Mouse (Mus musculus) CH12.LX (cell line): ENCODE measurements around the gene Pdk2.
A peak's percentile ranks its signal among the peaks of the same experiment; 100 is the strongest.

Experiments used
- CTCF ChIP-seq, 2 experiments: IDR thresholded peaks in 1 of 2; conservative IDR thresholded peaks in 1 of 2; 2 replicates each; pipeline ENCODE4 v1.5.1; 2011 to 2012; ENCODE audit warnings: low read depth in 2 of 2, low read length in 2 of 2, improper control_type of control experiment in 1 of 2, inconsistent platforms in 1 of 2, mild to moderate bottlenecking in 1 of 2, moderate library complexity in 1 of 2
- POLR2A ChIP-seq: IDR thresholded peaks from 2 replicates; pipeline ENCODE4 v1.6.1; 2011; ENCODE audit warnings: low read depth, mild to moderate bottlenecking, improper control_type of control experiment, low read length

DNA sequence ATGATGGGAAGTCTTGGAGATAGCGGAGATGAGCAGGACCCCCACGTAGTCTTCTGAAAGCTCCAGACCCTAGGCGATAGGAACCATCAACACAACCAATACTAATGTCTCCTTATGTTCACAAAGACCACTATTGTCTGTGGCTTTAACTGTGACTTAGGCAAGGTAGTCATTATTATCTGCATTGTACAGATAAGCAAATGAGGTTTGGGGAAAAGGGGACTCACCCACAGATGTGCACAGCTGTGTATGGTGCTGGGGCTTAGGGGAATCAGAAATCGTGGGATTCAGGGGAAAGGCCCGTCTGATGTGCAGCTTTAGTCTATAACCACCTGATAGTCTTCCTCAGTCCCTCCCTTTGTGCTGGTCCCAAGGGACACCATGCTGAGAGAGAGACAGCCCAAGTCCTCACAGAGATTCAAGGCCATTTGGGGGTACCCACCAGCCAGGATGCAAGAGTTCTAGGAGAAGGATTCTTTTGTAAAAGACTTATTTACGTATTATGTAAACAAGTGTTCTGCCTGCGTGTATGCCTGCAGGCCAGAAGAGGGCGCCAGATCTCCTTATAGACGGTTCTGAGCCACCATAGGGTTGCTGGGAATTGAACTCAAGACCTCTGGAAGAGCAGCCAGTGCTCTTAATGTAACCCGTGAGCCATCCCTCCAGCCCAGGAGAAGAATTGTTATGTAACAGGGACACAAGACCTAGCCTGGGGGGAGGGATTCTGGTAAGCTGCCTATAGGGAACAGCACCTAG is 18.7 kb downstream of the Pdk2 start:
- TF ChIP-seq POLR2A (no peak), CTCF (conservative IDR thresholded peaks at IDR 0.05 in 1 of 2, IDR thresholded peaks at IDR 0.05 in 1 of 2; ENCODE audit: low read depth in 2 of 2, low read length in 2 of 2) (peak; percentile 45 to 57)
